Mouse (Mus musculus) cerebellum, postnatal 25 days (tissue): ENCODE measurements at regions not wholly inside any gene's neighbourhood (a gene's known extent, or its start where the extent isn't known, plus 50 kb on each side); places are given as distances from the start of the nearest gene placed in this dataset.
A peak's percentile ranks its signal among the peaks of the same experiment; 100 is the strongest.

Experiments used
- DNase-seq, 2 experiments: peaks; one replicate each; pipeline ENCODE4 v3.0.0; 2021; ENCODE audit warnings: mixed read lengths in 2 of 2

DNA sequence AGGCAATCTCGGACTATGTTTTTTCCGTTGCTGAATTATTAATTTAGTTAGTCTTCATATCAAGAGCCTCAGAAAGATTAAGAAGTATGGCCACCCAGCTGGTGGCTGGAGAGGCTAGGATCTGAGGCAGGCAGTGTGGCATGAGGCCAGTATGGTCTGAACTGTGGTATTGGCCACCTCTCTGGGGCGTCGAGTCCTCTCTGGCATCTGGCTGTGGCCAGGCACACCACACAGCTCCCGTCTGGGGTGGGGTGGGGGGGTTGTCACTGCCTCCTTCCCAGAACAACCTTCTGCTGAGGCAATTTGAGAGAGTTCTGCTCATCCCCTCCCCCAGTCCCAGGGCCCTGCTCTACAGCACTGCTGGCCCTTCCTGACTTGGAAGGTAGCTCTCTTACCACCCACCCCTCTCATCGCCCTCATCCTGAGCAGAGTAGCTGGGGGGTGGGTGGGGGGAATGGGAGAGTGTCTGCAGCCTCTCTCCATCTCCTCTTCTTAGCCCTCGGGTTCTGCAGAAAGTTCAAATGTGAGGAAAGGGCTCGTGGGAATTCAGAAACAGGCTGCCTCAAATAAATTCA lies 103.2 kb downstream of the Vegfa start:
- DNase-seq: no peak

DNA sequence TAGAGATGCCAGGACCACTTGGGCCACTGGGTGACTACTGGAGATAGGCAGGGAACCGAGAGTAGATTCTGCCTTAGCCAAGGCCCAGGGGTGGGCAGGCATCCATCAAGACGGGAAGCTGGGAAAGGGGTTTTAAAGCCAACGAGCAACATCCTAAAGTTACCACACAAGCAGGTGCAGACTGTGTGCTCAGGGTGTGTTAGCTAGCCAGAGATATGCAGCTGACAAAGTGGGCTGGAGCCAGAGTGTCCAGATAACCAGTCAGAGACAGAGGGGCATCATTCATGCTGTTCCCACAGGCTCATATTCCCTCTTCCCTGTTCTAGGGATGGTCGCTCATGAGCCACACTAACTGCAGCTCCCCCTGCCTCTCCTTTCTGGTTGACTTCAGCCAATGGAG lies 104.2 kb downstream of the Vegfa start:
- no peak for DNase-seq

DNA sequence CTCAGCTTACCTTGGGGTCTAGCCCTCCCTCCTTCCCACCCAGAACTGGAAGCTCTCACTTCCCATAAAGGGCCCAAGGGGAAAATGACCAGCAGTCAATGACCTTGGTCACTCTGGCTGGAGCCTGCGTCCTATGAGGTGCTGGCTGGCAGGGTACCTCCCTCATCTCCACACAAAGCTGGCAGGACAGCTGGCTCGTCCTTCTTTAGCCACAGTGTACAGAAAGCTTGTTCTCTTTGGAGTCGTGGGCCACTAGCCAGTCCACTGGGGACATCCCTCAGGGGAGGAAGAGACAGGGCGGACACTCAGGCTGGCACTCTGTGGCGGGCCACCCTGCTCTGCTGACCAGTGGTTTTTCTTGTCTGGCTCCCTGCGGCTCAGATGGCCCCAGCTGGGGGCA lies 106.3 kb downstream of the Vegfa start:
- DNase-seq: no peak

DNA sequence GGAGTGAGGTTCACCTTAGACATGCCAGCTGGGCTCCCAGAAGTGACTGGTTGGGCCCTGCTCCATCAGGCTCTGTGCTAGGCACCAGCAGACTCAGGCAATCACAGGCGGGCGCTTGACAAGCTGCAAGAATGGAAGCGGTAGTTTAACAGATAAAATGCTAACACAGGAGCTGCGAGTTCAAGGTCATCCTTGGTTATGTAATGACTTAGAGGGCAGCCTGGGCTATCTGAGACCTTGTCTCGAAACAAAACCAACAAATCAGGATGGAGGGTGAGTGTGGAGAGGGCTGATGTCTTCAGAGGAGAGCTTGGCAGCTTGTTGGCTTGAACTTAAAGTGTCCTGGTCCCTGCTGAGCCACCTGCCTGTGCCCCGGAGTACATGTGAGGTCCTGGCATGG lies 107.6 kb downstream of the Vegfa start:
- DNase-seq: no peak

DNA sequence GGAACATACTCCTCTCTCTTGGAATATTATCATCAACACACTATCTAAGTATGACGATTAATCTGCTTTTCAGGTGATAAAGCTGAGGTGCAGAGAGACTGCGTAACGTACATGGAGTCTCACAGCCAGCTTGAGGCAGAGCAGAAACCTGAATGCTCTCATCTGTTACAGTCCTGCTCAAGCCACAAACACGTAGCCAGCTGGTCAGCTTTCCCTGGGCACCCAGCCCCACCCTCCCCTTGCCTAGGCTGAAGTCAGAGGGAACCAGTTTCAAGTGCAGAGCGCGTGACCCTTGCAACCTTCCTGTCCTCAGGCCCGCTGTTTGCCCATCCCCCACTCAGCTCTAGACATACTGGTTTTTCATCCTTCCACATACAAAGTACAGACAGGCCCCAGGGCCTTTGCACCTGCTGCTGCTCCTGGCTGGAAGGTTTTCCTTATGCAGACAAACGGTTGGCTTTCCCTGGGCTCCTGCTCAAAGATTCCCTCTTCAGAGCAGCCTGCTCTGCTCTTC lies 108.9 kb downstream of the Vegfa start:
- no peak for DNase-seq

DNA sequence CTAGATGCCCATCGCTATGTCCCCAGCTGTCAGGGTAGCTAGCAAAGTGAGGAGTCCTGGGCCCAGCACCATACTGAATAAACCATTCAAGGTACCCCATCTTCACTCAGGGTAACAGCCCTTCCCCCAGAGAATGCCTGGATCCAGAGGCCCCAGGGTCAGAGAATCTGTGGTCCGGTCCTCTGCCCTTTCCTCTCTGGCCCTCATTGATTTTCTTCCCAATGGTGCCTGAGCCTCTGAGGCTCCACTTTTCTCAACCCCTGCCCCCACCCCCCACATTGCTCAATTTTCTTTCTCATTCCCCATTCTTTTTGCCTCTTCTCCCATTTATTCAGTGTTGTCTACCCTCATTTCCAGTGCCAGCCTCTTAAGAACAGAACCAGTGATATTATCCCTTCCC lies 114.5 kb downstream of the Vegfa start:
- no peak for DNase-seq

DNA sequence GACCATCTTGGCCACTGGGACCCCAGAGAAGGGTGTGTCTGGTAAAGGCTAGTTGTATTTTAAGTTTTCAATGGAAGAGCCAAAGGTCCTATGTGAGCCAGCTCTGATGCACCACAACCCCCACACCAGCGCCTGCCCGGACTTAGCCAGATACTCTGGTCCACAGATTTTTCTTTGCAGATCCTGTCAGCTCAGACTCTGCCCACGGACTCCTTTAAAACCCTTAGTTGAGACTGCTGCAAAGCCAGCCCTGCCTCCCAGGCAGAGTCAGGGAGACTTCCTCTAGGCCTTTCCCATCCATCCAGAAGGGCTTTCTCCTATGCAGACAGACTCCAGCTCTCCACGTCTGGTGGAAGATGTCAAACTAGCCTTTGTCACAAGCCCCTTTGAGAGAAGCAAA lies 115.2 kb downstream of the Vegfa start:
- no peak for DNase-seq

DNA sequence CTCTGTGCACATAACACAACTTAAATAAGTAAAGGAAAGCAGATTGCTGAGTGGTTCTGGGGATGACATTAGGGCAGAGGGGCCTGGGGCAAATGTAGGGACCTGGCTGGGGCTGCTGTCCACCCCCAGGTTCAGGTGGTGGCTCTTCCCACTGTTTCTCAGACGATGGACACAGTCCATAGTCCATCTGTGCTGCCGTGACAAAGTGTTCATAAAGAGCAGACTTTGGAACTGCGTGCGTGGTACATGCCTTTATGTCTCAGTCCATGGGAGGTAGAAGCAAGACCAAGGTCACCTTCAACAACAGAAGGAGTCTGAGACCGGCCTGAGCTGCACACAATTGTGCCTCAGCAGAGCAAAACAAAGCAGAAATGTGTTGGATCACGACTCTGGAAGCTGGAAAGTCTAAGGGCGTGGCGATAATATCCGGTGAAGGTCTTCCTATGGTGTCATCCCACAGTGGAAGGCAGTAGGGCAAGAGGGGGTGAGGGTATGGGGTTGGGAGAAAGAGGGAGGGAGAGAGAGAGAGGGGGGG lies 117.4 kb downstream of the Vegfa start:
- no peak for DNase-seq

DNA sequence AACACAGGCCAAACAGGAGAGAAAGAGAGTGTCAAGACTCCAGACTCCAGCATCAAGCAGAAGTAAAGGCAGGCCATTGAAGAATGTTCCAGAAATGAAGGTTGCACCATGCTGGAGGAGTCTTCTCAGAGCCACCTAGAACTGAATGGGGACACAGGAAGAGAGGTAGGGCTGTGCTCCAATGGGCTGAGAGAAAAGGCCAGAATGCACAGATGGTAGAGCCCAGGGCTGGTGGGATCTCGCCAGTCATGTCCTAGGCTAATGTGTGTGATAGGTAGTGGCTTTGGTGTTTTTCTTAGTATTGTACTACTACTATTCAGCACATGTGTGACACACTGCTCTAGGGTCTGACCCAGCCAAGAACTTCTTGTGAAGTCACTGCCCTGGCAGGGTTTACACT lies 117.9 kb downstream of the Vegfa start:
- DNase-seq: peak; percentile 49 to 56

DNA sequence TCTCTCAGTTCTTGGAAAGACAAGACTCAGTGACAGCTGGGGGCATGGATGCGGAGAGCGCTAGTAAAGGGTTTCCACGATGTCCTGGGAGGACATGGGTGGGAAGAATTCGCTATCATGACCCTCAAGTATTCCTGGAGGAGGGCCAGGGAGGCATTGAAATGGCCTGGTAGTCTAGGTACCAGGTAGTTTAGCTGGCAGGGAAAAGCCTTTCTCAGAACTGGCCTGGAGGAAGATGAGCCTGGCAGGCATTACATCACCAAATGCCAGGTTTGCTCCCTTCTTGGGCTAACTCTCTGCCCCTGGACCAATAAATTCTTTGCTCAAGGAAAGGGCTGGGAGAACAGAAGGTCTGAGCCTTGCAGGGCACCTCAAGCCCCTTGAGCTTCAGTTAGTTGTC lies 118.5 kb downstream of the Vegfa start:
- no peak for DNase-seq

DNA sequence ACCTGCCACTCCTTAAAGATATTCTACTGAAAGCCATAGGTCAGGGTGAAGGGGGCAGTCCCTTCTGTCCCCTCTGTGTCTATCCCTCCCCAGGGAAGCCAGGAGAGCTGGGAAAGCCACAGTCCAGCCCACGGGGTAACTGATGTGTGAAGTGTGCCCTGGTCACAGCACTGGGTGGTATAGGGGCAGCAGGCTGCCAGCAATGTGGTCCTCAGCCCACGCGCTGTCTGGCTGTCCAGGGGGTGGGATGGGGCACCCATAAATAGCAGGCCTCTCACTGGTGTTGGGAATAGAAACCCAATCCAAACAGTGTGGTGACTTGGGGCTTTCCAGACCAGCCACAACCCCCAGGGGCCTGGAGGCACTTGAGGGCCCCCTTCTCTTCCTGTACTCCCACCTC lies 120.0 kb downstream of the Vegfa start:
- no peak for DNase-seq

DNA sequence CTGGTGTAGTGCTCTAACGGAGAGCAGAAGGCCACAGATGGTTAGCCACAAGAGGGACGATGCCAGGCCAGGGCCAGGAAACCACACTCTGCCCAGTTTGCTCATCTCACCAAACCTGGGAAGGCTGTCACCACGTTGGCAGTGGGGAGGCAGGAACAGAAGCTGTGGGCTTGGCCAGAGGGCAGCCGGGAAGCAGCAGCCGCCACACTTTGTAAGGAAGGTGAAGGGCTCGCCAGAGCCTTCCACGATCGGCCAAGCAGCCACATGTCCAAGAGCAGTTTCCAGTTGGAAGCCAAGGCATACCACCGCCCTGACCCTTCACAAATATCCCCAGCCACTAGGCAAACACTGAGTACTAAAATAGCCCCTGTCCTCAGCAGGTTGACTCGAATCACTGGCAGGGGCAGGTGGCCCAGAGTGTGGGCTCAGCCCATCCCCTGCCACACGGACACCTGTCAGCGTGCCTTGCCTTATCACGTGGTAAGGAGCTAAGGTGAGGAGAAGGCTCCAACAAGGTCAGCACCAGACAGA lies 120.9 kb downstream of the Vegfa start:
- peak; percentile 55 to 69 for DNase-seq

DNA sequence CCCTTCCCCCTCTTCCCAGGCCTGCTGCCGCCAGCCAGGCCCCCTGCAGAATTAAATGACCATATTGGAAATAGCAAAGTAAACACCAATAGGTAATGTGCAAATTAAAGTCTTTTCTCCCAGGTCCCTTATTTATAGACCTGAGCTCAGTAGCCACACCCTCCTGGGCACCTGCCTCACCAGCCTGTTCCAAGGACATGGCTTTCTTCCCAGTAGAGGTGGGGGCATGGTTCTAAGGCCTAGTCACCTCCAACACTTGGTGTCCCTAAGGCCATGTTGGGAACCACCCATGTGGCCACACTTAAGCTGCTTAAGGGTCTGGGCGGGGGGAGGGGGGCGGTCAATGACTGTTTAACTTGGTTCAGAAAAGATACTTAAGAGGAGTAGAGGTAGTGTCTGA lies 121.9 kb downstream of the Vegfa start:
- no peak for DNase-seq

DNA sequence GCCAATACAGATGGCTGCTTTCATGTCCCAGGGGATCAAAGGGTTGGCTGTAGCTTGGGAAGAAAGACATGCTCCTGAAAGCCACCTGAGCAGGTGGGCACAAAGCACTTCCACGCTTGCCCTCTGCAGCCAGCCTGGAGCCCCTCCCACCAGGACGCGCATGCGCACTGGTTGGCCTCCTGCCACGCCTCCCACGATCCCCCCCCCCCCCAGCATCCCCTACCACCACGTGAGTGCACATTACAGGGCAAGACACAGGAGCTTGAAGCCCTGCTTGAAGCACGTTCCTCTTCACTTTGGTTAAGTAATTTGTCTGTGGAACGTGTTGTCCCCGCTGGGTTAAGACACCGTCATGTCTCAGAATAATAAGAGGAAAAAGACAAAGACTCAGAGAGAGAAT lies 124.6 kb downstream of the Vegfa start:
- no peak for DNase-seq

DNA sequence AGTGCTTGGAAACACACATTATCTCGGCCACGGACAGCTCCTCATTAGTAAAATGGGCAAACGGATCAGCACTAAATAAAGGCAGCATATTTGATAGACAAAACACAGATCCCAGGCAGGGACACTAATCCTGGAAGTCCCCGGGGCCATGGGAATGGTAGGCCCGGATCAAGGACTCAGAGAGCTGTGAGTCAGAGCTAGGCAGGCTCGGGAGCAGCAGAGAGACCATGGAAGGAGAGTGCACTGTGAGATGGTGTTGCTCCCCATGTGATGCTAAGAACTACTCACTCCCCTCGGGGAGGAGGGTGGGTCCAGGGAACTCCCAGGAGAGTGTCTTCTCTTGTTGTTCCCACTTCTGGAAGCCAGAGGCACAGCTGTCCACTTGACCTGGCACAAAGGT lies 126.6 kb downstream of the Vegfa start:
- DNase-seq: no peak

DNA sequence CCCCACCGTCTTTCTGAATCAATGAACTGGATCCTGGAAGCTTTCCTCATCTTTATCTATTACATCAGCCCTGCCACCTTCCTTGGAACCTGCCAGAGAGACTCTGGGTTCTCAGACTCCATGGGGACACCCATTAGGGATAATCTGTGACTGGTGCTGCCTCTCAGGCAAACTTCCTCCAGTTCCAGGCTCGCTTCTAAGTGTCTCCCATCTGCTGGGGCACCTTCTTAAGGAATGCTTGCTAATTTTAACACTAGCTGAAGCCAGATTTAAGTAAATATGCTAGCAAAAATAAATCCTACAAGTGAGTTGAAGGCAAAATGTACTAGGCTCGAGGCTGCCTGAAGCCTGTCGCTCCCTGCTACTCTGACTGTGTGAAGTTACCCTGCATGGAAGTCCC lies 127.9 kb downstream of the Vegfa start:
- no peak for DNase-seq

DNA sequence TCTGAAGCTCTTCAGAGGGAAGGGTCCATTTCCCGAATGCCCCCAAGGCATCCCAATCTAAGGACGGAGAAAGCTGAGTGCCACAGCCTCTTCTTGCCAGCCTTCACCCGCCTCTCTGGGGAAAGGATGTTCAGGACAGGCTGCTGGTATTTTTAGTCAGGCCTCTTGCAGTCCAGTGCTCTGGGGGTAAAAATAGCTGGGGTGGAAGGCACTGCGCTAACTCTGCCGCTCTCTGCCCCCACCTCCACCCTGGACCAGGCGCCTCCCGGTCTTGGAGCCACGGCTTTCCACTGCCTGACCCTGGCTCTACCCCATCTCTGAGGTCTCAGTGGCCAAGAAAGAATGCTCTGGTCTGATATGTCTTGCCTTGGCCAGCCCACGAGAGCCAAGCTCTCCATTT lies 128.9 kb downstream of the Vegfa start:
- DNase-seq: no peak

DNA sequence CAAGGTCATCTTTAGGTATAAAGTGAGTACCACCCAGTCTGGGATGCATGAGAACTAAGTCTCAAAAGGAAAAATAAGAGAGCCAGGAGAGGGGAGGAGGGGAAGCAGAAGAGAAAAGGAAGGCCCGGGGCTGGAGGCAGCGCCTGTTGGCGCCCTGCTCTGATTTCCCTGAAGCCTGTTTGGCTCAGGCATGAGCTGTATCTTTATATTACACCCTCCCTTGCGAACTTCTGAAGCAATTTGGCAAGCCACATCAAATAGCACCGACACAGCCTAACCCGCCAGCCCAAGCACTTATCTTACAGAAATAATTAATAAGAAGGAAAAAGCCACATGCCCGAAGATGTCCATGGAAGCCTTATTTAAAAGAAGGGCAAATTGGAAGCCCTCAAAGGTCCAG lies 129.5 kb downstream of the Vegfa start:
- DNase-seq: no peak

DNA sequence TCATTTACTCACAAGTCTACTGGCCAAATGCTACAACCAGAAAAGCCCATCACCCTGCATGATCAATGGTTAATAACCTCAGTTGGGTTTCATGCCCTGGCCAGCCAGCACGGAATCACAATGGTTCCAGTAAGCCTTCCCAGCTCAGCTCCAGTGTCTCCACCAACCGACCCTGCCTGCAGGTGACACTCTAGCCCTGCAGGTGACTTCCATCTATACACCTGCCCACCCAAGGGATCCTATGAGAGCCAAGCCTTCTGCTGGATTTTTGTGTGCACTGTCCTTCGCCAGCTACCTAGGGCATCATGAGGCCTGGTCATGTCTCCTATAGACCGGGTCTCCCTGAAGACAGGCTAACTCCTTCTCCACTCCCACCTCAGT lies 135.3 kb downstream of the Vegfa start:
- DNase-seq: no peak

DNA sequence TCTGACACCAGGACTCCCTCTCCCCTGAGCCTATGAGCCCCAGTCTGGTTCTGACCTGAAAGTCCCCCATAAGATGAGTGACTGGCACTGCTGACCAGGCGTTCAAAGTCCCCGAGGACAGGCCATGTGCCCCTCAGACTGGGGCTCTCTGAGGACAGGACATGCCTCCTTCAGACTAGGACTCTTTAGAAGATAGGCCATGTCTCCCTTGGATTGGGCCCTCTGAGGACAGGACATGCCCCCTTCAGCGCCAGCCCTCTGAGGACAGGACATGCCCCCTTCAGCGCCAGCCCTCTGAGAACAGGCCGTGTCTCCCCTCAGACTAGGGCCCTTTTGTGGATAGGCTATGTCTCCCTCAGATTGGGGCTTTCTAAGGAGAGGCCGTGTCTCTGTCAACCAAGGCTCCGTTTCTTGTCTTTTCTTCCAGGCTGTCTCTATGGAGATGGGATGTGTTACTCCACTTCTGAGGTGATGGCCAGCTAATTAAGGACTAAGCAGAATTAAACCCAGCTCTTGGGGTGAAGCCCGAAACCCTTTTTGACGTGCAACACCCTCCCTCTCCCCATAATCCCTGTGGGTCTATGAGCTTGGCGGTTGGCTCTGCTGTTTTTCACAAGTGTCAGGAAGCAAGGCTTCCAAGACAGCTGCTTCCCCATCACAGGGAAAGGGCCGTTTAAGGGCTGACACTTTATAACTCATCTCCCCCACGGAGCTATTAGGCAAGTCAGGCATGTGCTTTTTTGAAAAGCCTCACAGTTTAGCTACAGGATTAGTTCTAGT lies 135.8 kb downstream of the Vegfa start:
- DNase-seq: no peak

DNA sequence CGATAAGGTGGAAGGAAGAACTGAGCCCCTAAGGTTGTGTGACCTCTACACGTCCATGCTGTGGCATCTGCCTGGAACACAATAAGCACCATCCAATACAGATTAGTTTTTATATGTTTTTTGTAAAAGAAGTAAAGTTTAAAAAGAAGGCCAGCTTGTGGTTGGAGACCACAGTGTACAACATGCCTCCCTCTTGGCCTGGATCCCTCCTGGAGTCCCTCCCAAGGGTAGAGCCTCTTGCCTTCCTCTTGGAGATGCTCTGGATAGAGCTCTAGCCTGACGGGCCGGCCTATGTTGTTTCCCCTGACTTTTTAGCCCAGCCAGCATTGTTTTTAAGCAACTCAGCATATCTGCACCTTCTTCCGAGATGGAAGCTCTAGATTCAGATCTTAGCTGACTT lies 138.0 kb downstream of the Vegfa start:
- DNase-seq: no peak

DNA sequence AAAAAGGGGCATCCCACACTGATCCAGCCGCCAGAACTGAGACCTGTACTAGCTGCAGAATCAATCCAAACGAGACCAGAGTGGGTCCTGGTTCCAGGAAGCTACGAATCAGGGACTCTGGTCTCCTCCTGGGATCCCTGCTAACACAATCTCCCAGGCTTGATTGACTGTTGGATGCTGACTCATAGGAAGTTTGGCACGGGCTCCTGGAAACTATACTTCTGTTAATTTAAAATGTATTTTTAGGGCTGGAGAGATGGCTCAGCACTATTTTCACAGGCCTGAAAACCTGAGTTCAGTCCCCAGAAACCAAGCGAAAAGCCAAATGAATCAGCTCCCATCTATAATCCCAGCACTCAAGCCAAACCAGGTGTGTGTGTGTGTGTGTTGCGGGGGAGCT lies 138.5 kb downstream of the Vegfa start:
- DNase-seq: no peak

DNA sequence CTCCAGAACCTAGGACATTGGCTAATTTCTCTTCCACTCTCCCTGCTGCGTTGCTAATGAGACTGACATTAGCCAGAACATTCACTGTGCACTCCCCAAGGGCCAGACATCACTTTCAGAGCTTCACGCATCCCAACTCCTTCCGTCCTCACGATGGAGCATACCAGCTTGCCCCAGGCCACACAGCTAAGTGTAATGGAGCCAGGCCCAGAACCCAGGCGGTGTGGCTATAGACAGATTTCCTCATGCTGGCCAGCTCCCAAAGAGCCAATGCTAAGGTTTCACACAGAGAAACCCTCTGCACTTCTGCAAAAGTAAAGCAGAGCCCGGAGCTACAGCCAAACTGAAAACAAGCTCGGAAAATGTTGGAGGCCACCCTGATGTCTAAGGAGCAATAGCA lies 139.1 kb downstream of the Vegfa start:
- peak; percentile 30 to 59 for DNase-seq

DNA sequence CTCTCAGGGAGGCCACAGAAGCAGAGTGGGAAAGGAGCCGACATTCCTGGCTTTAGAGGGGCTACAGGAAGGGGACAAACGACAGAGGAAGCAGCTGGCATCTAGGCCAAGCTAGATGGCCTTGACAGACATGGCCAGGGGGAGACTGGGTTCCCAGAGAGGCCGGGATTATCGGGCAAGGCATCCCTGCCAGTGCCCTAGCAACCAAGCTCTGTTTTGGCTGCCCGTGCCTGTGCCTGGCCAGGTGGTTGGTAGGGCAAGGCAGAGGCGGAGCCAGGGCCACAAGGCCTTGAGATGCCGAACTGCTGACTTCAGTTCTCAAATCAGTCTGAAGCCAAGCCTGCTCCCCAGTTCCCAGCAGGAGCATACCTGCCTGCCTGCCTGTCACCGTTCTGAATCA lies 142.7 kb downstream of the Vegfa start:
- peak; percentile 41 to 60 for DNase-seq
